Mouse (Mus musculus): ENCODE measurements around the gene Dync1li2.
A peak's percentile ranks its signal among the peaks of the same experiment; 100 is the strongest.

Dync1li2 gene

GRCm38 (mm10) chr8:104380269-104380668, 62.6 kb downstream of the Dync1li2 start:
- DNase-seq: no peak

GRCm38 (mm10) chr8:104379301-104379836, 63.5 kb downstream of the Dync1li2 start:
- no peak for DNase-seq

DNA sequence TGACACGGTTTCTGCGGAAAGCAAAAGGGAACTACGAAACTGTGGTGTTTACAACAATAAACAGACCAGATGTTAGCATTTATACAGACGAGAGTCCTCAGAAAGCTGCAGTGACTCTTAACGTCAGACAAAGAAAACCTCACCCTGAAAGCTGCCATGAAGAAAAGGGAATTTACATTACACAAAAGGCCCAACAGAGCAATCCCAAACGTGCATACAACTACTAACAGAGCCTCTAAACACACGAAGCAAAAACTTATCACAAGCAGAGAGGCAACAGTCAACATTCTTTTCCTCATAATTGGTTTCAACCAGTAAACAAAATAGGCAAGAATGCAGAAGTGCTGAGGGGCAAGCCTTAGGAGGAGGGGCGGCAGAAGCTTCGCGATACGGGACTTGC, 66.2 kb downstream of the Dync1li2 start:
- no peak for DNase-seq

DNA sequence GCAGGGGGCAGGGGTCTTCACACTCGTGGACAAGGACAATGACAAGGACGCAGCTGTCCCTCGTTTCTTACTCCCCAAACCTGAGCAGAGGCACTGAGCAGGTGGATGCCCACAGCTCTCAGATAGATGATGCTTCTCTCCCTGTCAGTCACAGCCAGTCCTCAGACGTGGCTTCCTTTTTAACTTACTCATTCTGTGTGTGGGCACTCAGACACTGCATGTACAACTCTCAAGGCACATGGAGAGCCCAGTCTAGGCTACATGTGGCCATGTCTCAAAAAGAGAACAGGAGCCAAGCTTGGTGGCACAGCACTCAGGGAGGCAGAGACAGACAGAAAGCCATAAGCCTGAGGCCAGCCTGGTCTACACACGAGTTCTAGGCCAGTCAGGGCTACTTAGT, 66.9 kb downstream of the Dync1li2 start:
- no peak for DNase-seq

GRCm38 (mm10) chr8:104374864-104375846, 67.7 kb downstream of the Dync1li2 start:
- DNase-seq: no peak

DNA sequence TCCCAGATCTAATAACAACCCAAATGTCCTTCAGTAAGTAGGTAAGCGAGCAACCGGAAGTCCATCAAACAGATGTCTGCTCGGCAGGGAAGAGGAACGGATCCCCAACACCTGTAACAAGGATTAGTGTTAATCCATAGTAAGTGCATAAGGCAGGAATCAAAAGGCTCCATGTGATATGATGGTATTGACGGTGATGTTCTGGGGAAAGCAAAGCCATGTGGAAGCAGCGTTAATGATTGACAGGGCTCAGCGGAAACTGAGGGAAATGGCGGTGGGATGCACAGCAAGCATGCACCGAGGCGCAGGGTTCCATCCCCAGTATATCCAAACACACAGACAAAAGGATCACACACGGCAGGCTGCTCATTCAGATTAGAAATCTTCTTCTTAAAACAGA, 68.6 kb downstream of the Dync1li2 start:
- DNase-seq: no peak

DNA sequence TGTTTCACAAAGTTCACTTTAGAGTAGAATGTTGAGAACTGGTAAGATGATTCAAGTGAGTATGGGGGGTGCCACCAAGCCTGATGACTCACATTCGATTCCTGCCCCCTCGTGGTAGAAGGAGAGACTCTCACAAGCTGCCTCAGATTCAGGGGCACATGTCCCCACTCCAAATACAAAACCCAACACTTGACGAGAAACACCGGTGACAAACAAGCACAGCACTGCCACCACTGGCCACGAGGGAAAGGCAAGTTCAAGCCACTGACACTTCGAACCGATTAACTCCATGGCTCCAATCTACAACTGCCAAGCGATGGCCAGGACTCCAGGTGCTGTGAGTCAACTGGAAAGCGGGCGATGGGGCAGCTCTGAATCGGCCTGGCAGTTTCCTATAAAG, 69.1 kb downstream of the Dync1li2 start:
- peak; percentile 3 for DNase-seq

DNA sequence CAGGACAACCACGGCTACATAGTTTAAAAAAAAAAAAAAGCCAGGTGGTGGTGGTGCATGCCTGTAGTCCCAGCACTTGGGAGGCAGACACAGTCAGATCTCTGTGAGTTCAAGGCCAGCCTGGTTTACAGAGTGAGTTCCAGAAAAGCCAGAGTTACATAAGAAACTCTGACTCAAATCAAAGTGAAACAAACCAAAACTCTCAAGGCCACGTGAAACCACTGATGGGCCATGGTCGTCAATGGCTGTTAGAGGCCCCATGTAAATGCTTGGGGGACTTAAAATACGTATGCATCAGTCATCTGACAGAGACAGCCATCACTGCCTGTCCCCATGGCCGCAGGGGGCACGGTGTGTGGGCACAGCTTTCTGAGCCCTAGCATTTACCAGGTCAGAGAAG, 71.7 kb downstream of the Dync1li2 start:
- DNase-seq: no peak

DNA sequence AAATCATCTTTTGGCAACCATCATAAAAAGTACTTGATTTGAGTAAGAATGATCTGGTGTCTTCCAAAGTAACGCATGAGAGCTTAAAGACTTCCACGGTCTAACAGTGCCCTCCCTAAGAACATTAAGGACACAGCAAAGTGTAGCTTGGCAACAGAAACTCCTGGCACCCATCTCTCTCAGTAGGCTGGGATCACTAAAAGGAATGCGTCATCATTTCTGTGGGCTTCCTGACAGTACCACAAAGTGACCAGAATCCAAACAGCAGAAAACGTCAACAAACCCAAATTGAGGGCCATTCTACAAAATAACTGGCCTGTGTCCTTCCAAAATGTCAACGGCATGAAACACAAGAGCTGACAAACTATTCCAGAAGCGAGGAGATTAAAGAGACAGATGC, 72.8 kb downstream of the Dync1li2 start:
- DNase-seq: no peak

DNA sequence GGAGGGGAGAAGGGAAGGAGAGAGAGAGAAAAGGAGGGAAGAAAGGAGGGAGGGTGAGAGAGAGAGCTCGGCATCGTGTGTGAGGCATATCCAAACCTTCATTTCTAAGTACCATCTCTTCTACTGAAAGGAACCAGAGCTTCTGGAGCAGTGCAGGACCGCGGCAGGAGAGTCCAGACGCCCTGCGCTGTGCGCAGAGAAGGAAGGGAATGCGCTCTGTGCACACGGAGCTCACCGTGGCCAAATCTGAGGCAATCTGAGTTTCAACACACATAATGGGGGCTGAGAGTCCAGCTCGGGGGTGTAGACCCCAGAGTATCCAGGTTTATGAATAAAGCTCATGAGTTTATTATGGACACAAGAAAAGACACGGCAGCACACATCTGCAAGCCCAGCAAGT, 73.3 kb downstream of the Dync1li2 start:
- DNase-seq: no peak

Data from thymus, postnatal 25 days (tissue).